ENCODE assay signal across 8 mouse cellular contexts in genomic region chr1:135945711-135946110, GRCm38 (mm10). TPM values are rescaled to one million over a fixed set of nuclear protein-coding genes. Genes with fewer than 3 reads are reported as not detected.
DNase-seq lines count a peak whose midpoint lies in the region; ATAC-seq lines count a peak whose summit lies in the region.

No protein-coding gene starts in this region.

- no peak for ATAC-seq in CD4-positive, CD25-positive, alpha-beta regulatory T cell, adult 4 months
- no peak for ATAC-seq in midbrain, embryonic 14.5 days (ENCODE audit: low FRiP score, low TSS enrichment)
- ATAC-seq in midbrain, embryonic 16.5 days: no peak

- no peaks in the 10 kb centered on the region for H3K4me1 ChIP-seq in midbrain, embryonic 14.5 days (ENCODE audit: control insufficient read depth, insufficient read depth, low read length)
- no peaks in the 10 kb centered on the region for H3K4me1 ChIP-seq in midbrain, embryonic 16.5 days (ENCODE audit: control insufficient read depth, insufficient read depth, low read length)

- no peaks in the 10 kb centered on the region for H3K36me3 ChIP-seq in midbrain, embryonic 14.5 days (ENCODE audit: control insufficient read depth, insufficient read depth, low read length)
- no peaks in the 10 kb centered on the region for H3K36me3 ChIP-seq in midbrain, embryonic 16.5 days (ENCODE audit: control insufficient read depth, insufficient read depth, low read length)

- H3K9me3 ChIP-seq in midbrain, embryonic 14.5 days (ENCODE audit: control insufficient read depth, low read length): no peaks in the 10 kb centered on the region
- H3K9me3 ChIP-seq in midbrain, embryonic 16.5 days (replicated peaks; ENCODE audit: control insufficient read depth, low read length, poor library complexity, severe bottlenecking): no peaks in the 10 kb centered on the region

- H3K27ac ChIP-seq in midbrain, embryonic 14.5 days (replicated peaks; ENCODE audit: low read depth, low read length): no peak overlapping the region
- no peak overlapping the region for H3K27ac ChIP-seq in midbrain, embryonic 16.5 days (ENCODE audit: low read length)

- no peaks in the 10 kb centered on the region for H3K27me3 ChIP-seq in midbrain, embryonic 14.5 days (ENCODE audit: control insufficient read depth, insufficient read depth, low read length)
- H3K27me3 ChIP-seq in midbrain, embryonic 16.5 days (ENCODE audit: control insufficient read depth, insufficient read depth, low read depth, low read length): no peaks in the 10 kb centered on the region

- H3K4me3 ChIP-seq in midbrain, embryonic 14.5 days (replicated peaks; ENCODE audit: low read depth, low read length): no peak overlapping the region
- no peak overlapping the region for H3K4me3 ChIP-seq in midbrain, embryonic 16.5 days (ENCODE audit: low read depth, low read length)

- H3K4me2 ChIP-seq in midbrain, embryonic 14.5 days (ENCODE audit: low read length): no peak overlapping the region
- H3K4me2 ChIP-seq in midbrain, embryonic 16.5 days (ENCODE audit: low read length): no peak overlapping the region

- 18% methylated on average over 7 of the region's 7 CpGs for WGBS in midbrain, embryonic 14.5 days
- WGBS in midbrain, embryonic 16.5 days: 10% methylated on average over 7 of the region's 7 CpGs

- peak; percentile 73 for DNase-seq in CD4-positive, CD25-positive, alpha-beta regulatory T cell, adult 2 months (ENCODE audit: low read depth, low spot score)
- DNase-seq in midbrain, embryonic 14.5 days: peak; percentile 78
- peak; percentile 80 for DNase-seq in embryo, embryonic 10 days (ENCODE audit: low spot score)
- peak; percentile 22 to 24 for DNase-seq in kidney, adult 8-10 months
- peak; percentile 66 for DNase-seq in lung, postnatal 36 days
- DNase-seq in spleen, adult 12 weeks (ENCODE audit: low spot score): peak; percentile 30

- no peak overlapping the region for H3K9ac ChIP-seq in midbrain, embryonic 14.5 days (replicated peaks; ENCODE audit: low read length)
- H3K9ac ChIP-seq in midbrain, embryonic 16.5 days (ENCODE audit: low read depth, low read length): no peak overlapping the region

RNA-seq across cellular contexts. Expression of gene Pkp1, which starts 26.7 kb away (rescaled TPM):
- polyA plus RNA-seq in CD4-positive, CD25-positive, alpha-beta regulatory T cell, adult 4 months (2017; shearing (Covaris generic)): not detected
- polyA plus RNA-seq in midbrain, embryonic 14.5 days (2014; fragmentation: Nextera tagmentation; extraction: Ambion mirVana): 0.04 TPM in 1 of 2 replicates, not detected in the other
- polyA plus RNA-seq in midbrain, embryonic 16.5 days (2015; fragmentation: Nextera tagmentation; extraction: Ambion mirVana): 0.06 TPM in 1 of 2 replicates, not detected in the other

Comparison
In these comparisons a context has a peak if more than half of its experiments do, and no peak if none do; other contexts are left out.
1. DNase-seq: peak in every context shown above with its lines; median percentile 80 in embryo, embryonic 10 days; 78 in midbrain, embryonic 14.5 days; 73 in CD4-positive, CD25-positive, alpha-beta regulatory T cell, adult 2 months; 66 in lung, postnatal 36 days; 30 in spleen, adult 12 weeks; 23 in kidney, adult 8-10 months.